Mouse (Mus musculus): ENCODE measurements at regions not wholly inside any gene's neighbourhood (a gene's known extent, or its start where the extent isn't known, plus 50 kb on each side); places are given as distances from the start of the nearest gene placed in this dataset.

GRCm38 (mm10) chr6:100376656-100377055, 89.4 kb upstream of the Rybp start:
- WGBS: 20% methylated on average over 9 of the region's 9 CpGs
- Histone ChIP-seq H3K27ac (replicated peaks) (peak overlapping the region; percentile 18; the same call in 1 of the 2 replicates), H3K4me3 (no peak overlapping the region), H3K9me3 (peaks cover 5% of the 10 kb centered on the region; the same call in 1 of the 2 replicates), H3K27me3 (peaks cover 6% of the 10 kb centered on the region; the same call in 1 of the 2 replicates), H3K36me3 (no peaks in the 10 kb centered on the region), H3K4me1 (replicated peaks) (peaks cover 27% of the 10 kb centered on the region), H3K4me2 (no peak overlapping the region), H3K9ac (no peak overlapping the region)
- no peak for ATAC-seq (ENCODE audit: low read depth)

DNA sequence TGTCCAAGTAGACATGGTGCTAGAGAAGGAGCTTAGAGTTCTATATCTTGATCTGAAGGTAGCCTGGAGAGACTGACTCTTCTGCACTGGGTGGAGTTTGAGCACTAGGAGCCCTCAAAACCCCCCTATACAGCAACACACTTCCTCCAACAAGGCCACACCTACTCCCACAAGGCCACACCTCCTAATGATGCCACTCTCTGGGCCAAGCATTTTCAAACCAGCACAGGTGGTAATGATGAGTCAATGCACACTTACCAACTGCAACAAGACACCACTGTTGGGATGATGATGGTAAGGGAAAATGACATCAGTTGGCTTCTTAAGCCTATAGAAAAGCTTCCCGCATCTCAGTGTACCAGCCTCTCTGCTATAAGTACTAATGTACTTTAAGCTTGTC, 83.5 kb upstream of the Rybp start:
- Histone ChIP-seq H3K9me3 (peaks cover 5% of the 10 kb centered on the region; the same call in 1 of the 2 replicates), H3K27me3 (no peaks in the 10 kb centered on the region; the same call in 1 of the 2 replicates), H3K27ac (replicated peaks) (no peak overlapping the region), H3K4me2 (no peak overlapping the region), H3K36me3 (no peaks in the 10 kb centered on the region), H3K9ac (no peak overlapping the region), H3K4me1 (replicated peaks) (no peaks in the 10 kb centered on the region), H3K4me3 (no peak overlapping the region)
- 92% methylated on average over 1 of the region's 1 CpGs for WGBS
- no peak for ATAC-seq (ENCODE audit: low read depth)

DNA sequence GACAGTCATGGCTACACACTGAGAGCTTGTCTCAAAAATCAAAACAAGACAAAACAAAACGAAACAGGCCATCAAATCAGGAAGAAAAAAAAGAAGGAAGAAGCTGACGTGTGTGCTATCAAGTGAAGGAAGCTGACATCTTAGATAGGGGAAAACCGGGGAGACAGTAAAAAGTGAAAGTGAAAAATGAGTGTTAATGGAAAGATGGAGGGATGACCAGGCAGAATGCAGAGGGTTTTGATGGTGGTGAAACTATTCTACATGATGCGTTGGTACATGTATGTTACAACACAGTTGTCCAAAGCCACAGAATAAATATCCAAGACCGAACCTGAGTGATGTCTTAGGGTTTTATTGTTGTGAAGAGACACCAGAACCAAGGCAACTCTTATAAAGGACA, 83.1 kb upstream of the Rybp start:
- 87% methylated on average over 5 of the region's 5 CpGs for WGBS
- ATAC-seq (ENCODE audit: low read depth): no peak

GRCm38 (mm10) chr6:100366231-100366630, 78.9 kb upstream of the Rybp start:
- Histone ChIP-seq H3K4me2 (no peak overlapping the region), H3K4me1 (replicated peaks) (no peaks in the 10 kb centered on the region), H3K4me3 (no peak overlapping the region), H3K9ac (no peak overlapping the region), H3K27ac (replicated peaks) (no peak overlapping the region), H3K9me3 (no peaks in the 10 kb centered on the region), H3K36me3 (no peaks in the 10 kb centered on the region), H3K27me3 (peaks cover 7% of the 10 kb centered on the region; the same call in 1 of the 2 replicates)
- 52% methylated on average over 8 of the region's 8 CpGs for WGBS
- ATAC-seq (ENCODE audit: low read depth): no peak

More for the DNA sequence above, 83.1 kb upstream of the Rybp start:
- H3K4me3 ChIP-seq: no peak overlapping the region
- H3K4me1 ChIP-seq (replicated peaks): no peaks in the 10 kb centered on the region
- no peak overlapping the region for H3K9ac ChIP-seq
- no peak overlapping the region for H3K27ac ChIP-seq (replicated peaks)
- peaks cover 5% of the 10 kb centered on the region; the same call in 1 of the 2 replicates for H3K9me3 ChIP-seq
- H3K4me2 ChIP-seq: no peak overlapping the region
- H3K27me3 ChIP-seq: no peaks in the 10 kb centered on the region
- H3K36me3 ChIP-seq: no peaks in the 10 kb centered on the region

- ATAC-seq (ENCODE audit: low read depth): no peak
- Histone ChIP-seq H3K9me3 (no peaks in the 10 kb centered on the region), H3K4me1 (replicated peaks) (no peaks in the 10 kb centered on the region), H3K4me3 (no peak overlapping the region), H3K27me3 (peaks cover 7% of the 10 kb centered on the region; the same call in 1 of the 2 replicates), H3K27ac (replicated peaks) (no peak overlapping the region), H3K9ac (no peak overlapping the region), H3K36me3 (no peaks in the 10 kb centered on the region), H3K4me2 (no peak overlapping the region)
- WGBS: 94% methylated on average over 4 of the region's 4 CpGs
Measured at GRCm38 (mm10) chr6:100365791-100366190, 78.5 kb upstream of the Rybp start.

- no peak for ATAC-seq (ENCODE audit: low read depth)
- H3K9me3 ChIP-seq: no peaks in the 10 kb centered on the region
- no peaks in the 10 kb centered on the region for H3K4me1 ChIP-seq (replicated peaks)
- H3K4me2 ChIP-seq: no peak overlapping the region
- H3K4me3 ChIP-seq: no peak overlapping the region
- no peak overlapping the region for H3K27ac ChIP-seq (replicated peaks)
- peaks cover 7% of the 10 kb centered on the region; the same call in 1 of the 2 replicates for H3K27me3 ChIP-seq
- no peak overlapping the region for H3K9ac ChIP-seq
- no peaks in the 10 kb centered on the region for H3K36me3 ChIP-seq
- 61% methylated on average over 5 of the region's 5 CpGs for WGBS
Measured at GRCm38 (mm10) chr6:100363683-100364082, 76.4 kb upstream of the Rybp start.

- Histone ChIP-seq H3K9me3 (no peaks in the 10 kb centered on the region), H3K4me3 (no peak overlapping the region), H3K27ac (replicated peaks) (no peak overlapping the region), H3K27me3 (no peaks in the 10 kb centered on the region), H3K4me2 (no peak overlapping the region), H3K36me3 (no peaks in the 10 kb centered on the region), H3K4me1 (replicated peaks) (no peaks in the 10 kb centered on the region), H3K9ac (no peak overlapping the region)
- ATAC-seq (ENCODE audit: low read depth): no peak
- WGBS: 86% methylated on average over 11 of the region's 11 CpGs
Measured at GRCm38 (mm10) chr6:100356617-100357399, 69.5 kb upstream of the Rybp start.

DNA sequence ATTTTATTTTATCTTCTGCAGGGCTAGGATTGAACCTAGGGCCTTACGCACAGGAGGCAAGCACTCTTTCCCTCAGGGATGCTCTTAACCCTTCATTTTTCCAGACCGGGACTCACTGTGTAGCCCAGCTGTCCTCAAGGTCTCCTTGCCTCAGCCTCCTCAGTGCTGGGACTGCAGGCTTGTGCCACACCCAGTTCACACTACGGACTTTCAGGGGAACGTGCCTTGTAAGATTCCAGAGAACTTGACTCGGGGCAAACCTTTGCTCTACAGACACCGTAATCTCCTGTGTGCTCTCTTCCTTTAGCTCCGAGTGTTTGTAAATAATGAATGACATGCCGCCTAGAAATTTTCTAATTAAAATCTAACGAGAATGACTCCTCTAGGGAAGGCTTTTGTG, 68.6 kb upstream of the Rybp start:
- no peak for ATAC-seq (ENCODE audit: low read depth)
- Histone ChIP-seq H3K36me3 (no peaks in the 10 kb centered on the region), H3K27me3 (no peaks in the 10 kb centered on the region), H3K4me2 (no peak overlapping the region), H3K9ac (no peak overlapping the region), H3K9me3 (no peaks in the 10 kb centered on the region), H3K4me3 (no peak overlapping the region), H3K4me1 (replicated peaks) (no peaks in the 10 kb centered on the region), H3K27ac (replicated peaks) (no peak overlapping the region)
- WGBS: 75% methylated on average over 9 of the region's 9 CpGs

DNA sequence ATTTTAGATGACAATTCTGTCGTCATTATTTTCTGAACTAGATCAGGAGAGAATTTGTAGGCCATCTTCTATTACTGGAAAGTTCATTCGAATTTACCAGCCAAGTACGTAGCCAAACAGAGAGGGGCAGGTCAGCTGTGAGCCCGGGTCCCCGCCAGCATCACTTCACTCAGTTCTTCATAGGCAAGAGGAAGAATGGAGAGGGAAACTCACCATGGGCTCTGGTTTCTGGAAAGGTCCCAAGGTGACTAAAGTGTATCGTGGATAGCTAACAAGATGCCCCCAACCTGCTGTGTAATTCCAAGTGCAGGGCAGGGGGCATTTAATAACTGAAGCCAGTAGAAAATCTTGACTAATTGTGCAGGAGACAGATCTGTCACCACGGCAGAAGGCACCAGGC, 60.2 kb upstream of the Rybp start:
- Histone ChIP-seq H3K4me1 (replicated peaks) (no peaks in the 10 kb centered on the region), H3K9ac (no peak overlapping the region), H3K9me3 (no peaks in the 10 kb centered on the region), H3K27me3 (no peaks in the 10 kb centered on the region), H3K27ac (replicated peaks) (no peak overlapping the region), H3K4me3 (no peak overlapping the region), H3K4me2 (no peak overlapping the region), H3K36me3 (no peaks in the 10 kb centered on the region)
- ATAC-seq (ENCODE audit: low read depth): no peak
- 84% methylated on average over 7 of the region's 7 CpGs for WGBS

DNA sequence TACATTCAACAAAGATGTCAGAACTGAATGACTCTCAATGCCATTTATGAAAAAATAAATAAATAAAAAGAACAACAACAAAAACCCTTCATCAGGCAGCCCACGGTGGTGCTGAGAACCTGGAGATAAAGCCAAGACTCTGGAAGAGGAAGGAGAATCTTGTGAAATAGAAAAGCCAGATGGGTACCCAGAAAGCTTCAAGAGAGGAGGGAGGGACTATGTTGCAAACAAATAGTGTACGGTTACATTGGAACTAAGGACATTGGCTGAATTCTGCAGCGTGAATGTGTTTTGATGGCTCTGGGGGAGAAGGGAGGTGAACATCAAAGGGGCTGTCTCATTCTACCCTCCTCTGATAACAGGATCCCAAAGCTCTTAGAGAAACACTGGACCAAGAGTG, 57.8 kb upstream of the Rybp start:
- Histone ChIP-seq H3K4me2 (no peak overlapping the region), H3K9ac (no peak overlapping the region), H3K4me1 (replicated peaks) (no peaks in the 10 kb centered on the region), H3K4me3 (no peak overlapping the region), H3K27ac (replicated peaks) (no peak overlapping the region), H3K9me3 (no peaks in the 10 kb centered on the region), H3K36me3 (no peaks in the 10 kb centered on the region), H3K27me3 (no peaks in the 10 kb centered on the region)
- ATAC-seq (ENCODE audit: low read depth): no peak
- WGBS: 84% methylated on average over 3 of the region's 3 CpGs

DNA sequence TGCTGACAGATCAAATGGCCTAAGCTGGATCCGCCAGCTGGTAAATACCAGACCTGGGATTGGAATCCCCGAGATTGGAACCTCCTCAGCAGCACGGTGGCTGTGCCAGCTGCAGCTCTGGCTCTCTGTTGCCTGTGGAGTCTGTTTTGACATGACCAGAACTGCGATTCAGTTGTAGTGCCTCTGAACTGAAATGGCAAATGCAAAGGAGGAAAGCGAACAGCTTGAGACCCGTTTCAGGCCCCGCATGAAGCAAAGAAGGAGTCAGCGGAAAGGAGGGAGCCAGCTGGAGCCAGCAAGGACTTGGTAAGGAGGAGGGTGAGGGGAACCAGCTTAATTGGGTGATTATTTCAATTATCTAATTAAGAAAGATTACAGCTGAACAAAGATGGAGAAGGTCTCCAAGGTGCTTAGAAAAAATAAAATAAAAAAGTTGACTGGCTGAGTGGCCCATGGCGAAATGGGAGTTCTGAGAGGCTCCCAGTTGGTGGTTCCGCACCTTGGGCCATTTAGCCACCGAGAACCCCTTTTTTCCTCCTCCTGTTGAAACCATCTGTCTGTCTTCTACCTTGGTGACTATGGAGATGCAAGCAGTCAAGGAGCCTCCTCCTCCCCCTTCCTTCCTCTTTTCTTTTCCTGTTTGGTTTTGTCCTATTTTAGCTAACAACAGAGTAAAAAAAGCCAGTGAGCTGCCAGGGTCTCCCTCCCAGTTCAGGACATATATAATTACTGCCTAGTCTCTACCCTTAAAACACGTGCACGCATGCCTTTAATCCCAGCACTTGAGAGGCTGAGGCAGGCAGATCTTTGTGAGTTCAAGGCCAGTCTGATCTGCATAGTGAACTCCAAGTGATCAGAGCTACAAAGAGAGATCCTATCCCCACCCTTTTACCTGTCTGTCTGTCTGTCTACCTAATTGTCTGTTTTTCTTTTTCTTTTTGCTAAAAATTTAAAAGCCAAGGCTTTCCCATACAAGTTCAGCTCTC, 54.3 kb upstream of the Rybp start:
- Histone ChIP-seq H3K4me3 (no peak overlapping the region), H3K36me3 (no peaks in the 10 kb centered on the region), H3K27me3 (peaks cover 17% of the 10 kb centered on the region), H3K27ac (replicated peaks) (no peak overlapping the region), H3K9me3 (no peaks in the 10 kb centered on the region), H3K4me1 (replicated peaks) (peaks cover 5% of the 10 kb centered on the region), H3K4me2 (no peak overlapping the region), H3K9ac (no peak overlapping the region)
- 61% methylated on average over 13 of the region's 13 CpGs for WGBS
- ATAC-seq (ENCODE audit: low read depth): no peak

DNA sequence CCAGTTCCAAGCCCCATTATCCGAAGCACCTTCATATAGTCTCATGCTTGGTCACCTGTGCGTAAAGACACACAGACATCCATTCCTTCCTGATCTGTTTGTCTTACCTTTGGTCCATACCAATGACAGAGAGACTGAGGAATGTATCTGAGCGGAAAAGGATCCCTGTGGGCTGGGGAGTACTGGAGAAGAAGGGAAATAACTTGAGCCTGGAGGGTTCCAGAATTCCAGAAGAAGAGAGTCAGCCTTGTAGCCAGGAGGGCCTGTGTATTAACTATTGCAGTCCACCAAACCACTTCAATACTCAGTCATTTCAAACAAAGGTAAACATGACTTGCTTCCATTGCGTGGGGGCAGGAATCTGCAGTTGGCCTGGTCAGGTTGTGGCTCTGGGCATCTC, 51.0 kb upstream of the Rybp start:
- Histone ChIP-seq H3K9ac (no peak overlapping the region), H3K27ac (replicated peaks) (no peak overlapping the region), H3K36me3 (no peaks in the 10 kb centered on the region), H3K4me1 (replicated peaks) (peaks cover 22% of the 10 kb centered on the region), H3K27me3 (peaks cover 32% of the 10 kb centered on the region), H3K4me3 (no peak overlapping the region), H3K9me3 (no peaks in the 10 kb centered on the region), H3K4me2 (no peak overlapping the region)
- no peak for ATAC-seq (ENCODE audit: low read depth)
- WGBS: 95% methylated on average over 4 of the region's 4 CpGs

All from neural tube, embryonic 13.5 days (tissue).